Mouse (Mus musculus) retina, adult 2 months (tissue): ENCODE measurements around the gene Rgmb.

ENCODE experiments used
- DNase-seq: peaks from one replicate; pipeline ENCODE4 v3.0.0-alpha.2; 2012; ENCODE audit warnings: low read depth, low spot score

The Rgmb gene

DNA sequence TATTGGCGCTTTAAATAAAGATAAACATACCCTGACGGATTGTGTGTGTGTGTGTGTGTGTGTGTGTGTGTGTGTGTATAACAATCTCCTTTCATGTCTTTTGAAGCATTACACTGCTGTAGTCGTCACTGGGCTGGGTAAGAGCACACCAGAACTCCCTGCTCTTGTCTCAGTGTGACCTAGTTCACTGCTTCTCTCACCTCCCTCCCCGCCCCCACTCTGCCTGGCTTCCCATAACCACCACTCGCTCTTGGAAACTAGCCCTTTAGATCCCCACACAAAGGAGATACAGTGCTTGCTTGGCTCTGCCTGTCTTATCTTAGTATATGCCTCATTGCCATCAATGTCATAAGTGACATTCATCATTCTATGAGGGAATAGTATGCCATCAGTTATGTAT, 54.5 kb downstream of the Rgmb start:
- DNase-seq = no peak

- no peak for DNase-seq
Observed at GRCm38 (mm10) chr17:15774565-15775215, 56.1 kb downstream of the Rgmb start.

GRCm38 (mm10) chr17:15773956-15774355, 56.9 kb downstream of the Rgmb start:
- no peak for DNase-seq

- DNase-seq = no peak
Observed at GRCm38 (mm10) chr17:15769081-15769724, 61.6 kb downstream of the Rgmb start.

- DNase-seq = no peak
Observed at GRCm38 (mm10) chr17:15761191-15761590, 69.6 kb downstream of the Rgmb start.
